Mouse (Mus musculus): Measurements from ENCODE around the gene Blm. TPM values are rescaled to one million over a fixed set of nuclear protein-coding genes. Genes with fewer than 3 reads are reported as not detected.
A peak's percentile ranks its signal among the peaks of the same experiment; 100 is the strongest.

Blm gene
- polyA plus RNA-seq, 1 experiment from 2014 or later, result 14.5 TPM

GRCm38 (mm10) chr7:80457831-80458343, 77.0 kb downstream of the Blm start:
- H3K36me3 ChIP-seq (ENCODE audit: control insufficient read depth, insufficient read depth), result peaks cover 5% of the 10 kb centered on the region; the same call in 1 of the 2 replicates
- H3K9ac ChIP-seq (ENCODE audit: low read length), result 0 out of 2 replicates have a peak overlapping the region, but pooled peaks have one; percentile 41
- WGBS, result 23% methylated on average over 3 of the region's 3 CpGs
- H3K4me2 ChIP-seq (ENCODE audit: low read depth, low read length), result no peak overlapping the region
- H3K4me1 ChIP-seq (ENCODE audit: control insufficient read depth, insufficient read depth, low read length), result peaks cover 17% of the 10 kb centered on the region
- no peaks in the 10 kb centered on the region for H3K27me3 ChIP-seq (ENCODE audit: control insufficient read depth, insufficient read depth, low read length)
- H3K9me3 ChIP-seq (replicated peaks; ENCODE audit: control insufficient read depth, low read length), result no peaks in the 10 kb centered on the region
- ATAC-seq (replicated peaks; ENCODE audit: extremely low read depth, insufficient read depth, low FRiP score), result 0 out of 2 replicates have a peak, but pooled peaks have one; percentile 15
- H3K27ac ChIP-seq (ENCODE audit: low read length), result peak overlapping the region; percentile 53; the same call in 1 of the 2 replicates
- no peak overlapping the region for H3K4me3 ChIP-seq (ENCODE audit: low read length)

- no peak overlapping the region for H3K4me2 ChIP-seq (ENCODE audit: low read depth, low read length)
- WGBS, result 62% methylated on average over 6 of the region's 6 CpGs
- H3K4me3 ChIP-seq (ENCODE audit: low read length), result no peak overlapping the region
- ATAC-seq (replicated peaks; ENCODE audit: extremely low read depth, insufficient read depth, low FRiP score), result no peak
- peaks cover 5% of the 10 kb centered on the region; the same call in 1 of the 2 replicates for H3K36me3 ChIP-seq (ENCODE audit: control insufficient read depth, insufficient read depth)
- 0 out of 2 replicates have a peak overlapping the region, but pooled peaks have one; percentile 13 for H3K9ac ChIP-seq (ENCODE audit: low read length)
- H3K27ac ChIP-seq (ENCODE audit: low read length), result peak overlapping the region; percentile 53; the same call in 1 of the 2 replicates
- peaks cover 18% of the 10 kb centered on the region for H3K4me1 ChIP-seq (ENCODE audit: control insufficient read depth, insufficient read depth, low read length)
- no peaks in the 10 kb centered on the region for H3K27me3 ChIP-seq (ENCODE audit: control insufficient read depth, insufficient read depth, low read length)
- H3K9me3 ChIP-seq (replicated peaks; ENCODE audit: control insufficient read depth, low read length), result no peaks in the 10 kb centered on the region
Observed at GRCm38 (mm10) chr7:80457241-80457640, 77.7 kb downstream of the Blm start.

GRCm38 (mm10) chr7:80456327-80456726, 78.6 kb downstream of the Blm start:
- no peak overlapping the region for H3K9ac ChIP-seq (ENCODE audit: low read length)

GRCm38 (mm10) chr7:80455505-80456160, 79.3 kb downstream of the Blm start:
- Histone ChIP-seq H3K4me2 (ENCODE audit: low read depth, low read length) (no peak overlapping the region), H3K27ac (ENCODE audit: low read length) (no peak overlapping the region), H3K9me3 (replicated peaks; ENCODE audit: control insufficient read depth, low read length) (no peaks in the 10 kb centered on the region), H3K4me3 (ENCODE audit: low read length) (no peak overlapping the region), H3K27me3 (ENCODE audit: control insufficient read depth, insufficient read depth, low read length) (no peaks in the 10 kb centered on the region), H3K9ac (ENCODE audit: low read length) (no peak overlapping the region), H3K36me3 (ENCODE audit: control insufficient read depth, insufficient read depth) (peaks cover 5% of the 10 kb centered on the region; the same call in 1 of the 2 replicates), H3K4me1 (ENCODE audit: control insufficient read depth, insufficient read depth, low read length) (peaks cover 27% of the 10 kb centered on the region)
- 60% methylated on average over 4 of the region's 4 CpGs for WGBS
- no peak for ATAC-seq (replicated peaks; ENCODE audit: extremely low read depth, insufficient read depth, low FRiP score)

More at GRCm38 (mm10) chr7:80456327-80456726, 78.6 kb downstream of the Blm start:
- Histone ChIP-seq H3K4me3 (ENCODE audit: low read length) (no peak overlapping the region), H3K27me3 (ENCODE audit: control insufficient read depth, insufficient read depth, low read length) (no peaks in the 10 kb centered on the region), H3K36me3 (ENCODE audit: control insufficient read depth, insufficient read depth) (peaks cover 5% of the 10 kb centered on the region; the same call in 1 of the 2 replicates), H3K4me1 (ENCODE audit: control insufficient read depth, insufficient read depth, low read length) (peaks cover 24% of the 10 kb centered on the region), H3K9me3 (replicated peaks; ENCODE audit: control insufficient read depth, low read length) (no peaks in the 10 kb centered on the region), H3K27ac (ENCODE audit: low read length) (no peak overlapping the region; the same call in 1 of the 2 replicates), H3K4me2 (ENCODE audit: low read depth, low read length) (no peak overlapping the region)
- WGBS, result 69% methylated on average over 6 of the region's 6 CpGs
- ATAC-seq (replicated peaks; ENCODE audit: extremely low read depth, insufficient read depth, low FRiP score), result no peak

GRCm38 (mm10) chr7:80454786-80455185, 80.1 kb downstream of the Blm start:
- 80% methylated on average over 2 of the region's 2 CpGs for WGBS

GRCm38 (mm10) chr7:80453997-80454396, 80.9 kb downstream of the Blm start:
- Histone ChIP-seq H3K27me3 (ENCODE audit: control insufficient read depth, insufficient read depth, low read length) (no peaks in the 10 kb centered on the region), H3K9ac (ENCODE audit: low read length) (no peak overlapping the region), H3K4me3 (ENCODE audit: low read length) (no peak overlapping the region), H3K9me3 (replicated peaks; ENCODE audit: control insufficient read depth, low read length) (no peaks in the 10 kb centered on the region), H3K36me3 (ENCODE audit: control insufficient read depth, insufficient read depth) (peaks cover 5% of the 10 kb centered on the region; the same call in 1 of the 2 replicates), H3K4me2 (ENCODE audit: low read depth, low read length) (no peak overlapping the region), H3K4me1 (ENCODE audit: control insufficient read depth, insufficient read depth, low read length) (peaks cover 29% of the 10 kb centered on the region), H3K27ac (ENCODE audit: low read length) (no peak overlapping the region)
- ATAC-seq (replicated peaks; ENCODE audit: extremely low read depth, insufficient read depth, low FRiP score), result no peak
- WGBS, result 83% methylated on average over 5 of the region's 5 CpGs

More at GRCm38 (mm10) chr7:80454786-80455185, 80.1 kb downstream of the Blm start:
- no peaks in the 10 kb centered on the region for H3K27me3 ChIP-seq (ENCODE audit: control insufficient read depth, insufficient read depth, low read length)
- H3K9me3 ChIP-seq (replicated peaks; ENCODE audit: control insufficient read depth, low read length), result no peaks in the 10 kb centered on the region
- H3K36me3 ChIP-seq (ENCODE audit: control insufficient read depth, insufficient read depth), result peaks cover 5% of the 10 kb centered on the region; the same call in 1 of the 2 replicates
- H3K9ac ChIP-seq (ENCODE audit: low read length), result no peak overlapping the region
- no peak for ATAC-seq (replicated peaks; ENCODE audit: extremely low read depth, insufficient read depth, low FRiP score)
- peaks cover 26% of the 10 kb centered on the region for H3K4me1 ChIP-seq (ENCODE audit: control insufficient read depth, insufficient read depth, low read length)
- H3K27ac ChIP-seq (ENCODE audit: low read length), result no peak overlapping the region
- no peak overlapping the region for H3K4me3 ChIP-seq (ENCODE audit: low read length)
- H3K4me2 ChIP-seq (ENCODE audit: low read depth, low read length), result no peak overlapping the region

- Histone ChIP-seq H3K4me2 (ENCODE audit: low read depth, low read length) (no peak overlapping the region), H3K4me3 (ENCODE audit: low read length) (no peak overlapping the region), H3K9me3 (replicated peaks; ENCODE audit: control insufficient read depth, low read length) (no peaks in the 10 kb centered on the region), H3K36me3 (ENCODE audit: control insufficient read depth, insufficient read depth) (peaks cover 5% of the 10 kb centered on the region; the same call in 1 of the 2 replicates), H3K4me1 (ENCODE audit: control insufficient read depth, insufficient read depth, low read length) (peaks cover 27% of the 10 kb centered on the region), H3K9ac (ENCODE audit: low read length) (no peak overlapping the region), H3K27ac (ENCODE audit: low read length) (no peak overlapping the region), H3K27me3 (ENCODE audit: control insufficient read depth, insufficient read depth, low read length) (no peaks in the 10 kb centered on the region)
- WGBS, result 92% methylated on average over 3 of the region's 3 CpGs
- ATAC-seq (replicated peaks; ENCODE audit: extremely low read depth, insufficient read depth, low FRiP score), result no peak
Observed at GRCm38 (mm10) chr7:80453121-80453520, 81.8 kb downstream of the Blm start.

GRCm38 (mm10) chr7:80452241-80452640, 82.7 kb downstream of the Blm start:
- no peak overlapping the region for H3K4me2 ChIP-seq (ENCODE audit: low read depth, low read length)
- no peak overlapping the region for H3K9ac ChIP-seq (ENCODE audit: low read length)
- no peaks in the 10 kb centered on the region for H3K27me3 ChIP-seq (ENCODE audit: control insufficient read depth, insufficient read depth, low read length)
- WGBS, result 82% methylated on average over 5 of the region's 5 CpGs
- no peak overlapping the region for H3K4me3 ChIP-seq (ENCODE audit: low read length)
- H3K36me3 ChIP-seq (ENCODE audit: control insufficient read depth, insufficient read depth), result peaks cover 5% of the 10 kb centered on the region; the same call in 1 of the 2 replicates
- no peaks in the 10 kb centered on the region for H3K9me3 ChIP-seq (replicated peaks; ENCODE audit: control insufficient read depth, low read length)
- H3K27ac ChIP-seq (ENCODE audit: low read length), result peak overlapping the region; percentile 71
- H3K4me1 ChIP-seq (ENCODE audit: control insufficient read depth, insufficient read depth, low read length), result peaks cover 20% of the 10 kb centered on the region
- no peak for ATAC-seq (replicated peaks; ENCODE audit: extremely low read depth, insufficient read depth, low FRiP score)
